Mouse (Mus musculus) heart, embryonic 11.5 days (tissue): ENCODE data around the gene 1500009C09Rik. TPM values are rescaled to one million over a fixed set of nuclear protein-coding genes. Genes with fewer than 3 reads are reported as not detected.

ENCODE experiments used
- ATAC-seq: fragments of 200-750 bp; cut with Nextera tagmentation; replicated peaks from 2 replicates; pipeline ENCODE4 v1.8.0; 2017; ENCODE audit warnings: moderate library complexity; ENCODE audit not compliant: insufficient number of reproducible peaks, low FRiP score, low TSS enrichment
- H3K27ac ChIP-seq: fragments of 300-500 bp; sonication (generic); 2 replicates; pipeline ENCODE4 v1.5.1; 2014; ENCODE audit warnings: mild to moderate bottlenecking, low read depth, low read length
- H3K27me3 ChIP-seq: fragments of 300-500 bp; sonication (generic); 2 replicates; pipeline ENCODE4 v1.6.1; 2014; ENCODE audit warnings: mild to moderate bottlenecking, low read length, mixed read lengths; ENCODE audit not compliant: control insufficient read depth, insufficient read depth
- H3K36me3 ChIP-seq: fragments of 300-500 bp; sonication (generic); 2 replicates; pipeline ENCODE4 v1.6.1; 2014; ENCODE audit warnings: mild to moderate bottlenecking, low read length, moderate library complexity, mixed read lengths; ENCODE audit not compliant: control insufficient read depth, insufficient read depth
- H3K4me1 ChIP-seq: fragments of 300-500 bp; sonication (generic); 2 replicates; pipeline ENCODE4 v1.6.1; 2014; ENCODE audit warnings: low read length; ENCODE audit not compliant: control insufficient read depth, insufficient read depth
- H3K4me2 ChIP-seq: fragments of 300-500 bp; sonication (generic); 2 replicates; pipeline ENCODE4 v1.6.1; 2014; ENCODE audit warnings: mild to moderate bottlenecking, moderate library complexity
- H3K4me3 ChIP-seq: fragments of 300-500 bp; sonication (generic); 2 replicates; pipeline ENCODE4 v1.5.1; 2014; ENCODE audit warnings: low read depth, low read length
- H3K9ac ChIP-seq: fragments of 300-500 bp; sonication (generic); 2 replicates; pipeline ENCODE4 v1.6.1; 2014; ENCODE audit warnings: mild to moderate bottlenecking, low read depth, low read length, moderate library complexity
- H3K9me3 ChIP-seq: fragments of 300-500 bp; sonication (generic); replicated peaks from 2 replicates; pipeline ENCODE4 v1.6.1; 2016; ENCODE audit warnings: low read length; ENCODE audit not compliant: control insufficient read depth
- WGBS: fragments of 180-500 bp; shearing (Covaris S2); extraction: QIAGEN DNeasy Blood & Tissue Kit; methylation state at CpG from one replicate; pipeline ENCODE4 v1.1.7; 2014; ENCODE audit not compliant: insufficient replicate concordance; 5-methylcytosine and 5-hydroxymethylcytosine counted together
- polyA plus RNA-seq: library from polyadenylated mRNA; unstranded; fragments of >200 nt; fragmentation: Nextera tagmentation; extraction: Ambion mirVana; gene quantifications from 2 replicates; pipeline ENCODE4 v1.2.1, GENCODE M21; 2014

Gene 1500009C09Rik
- polyA plus RNA-seq, 1 experiment from 2014 or later, result not detected

DNA sequence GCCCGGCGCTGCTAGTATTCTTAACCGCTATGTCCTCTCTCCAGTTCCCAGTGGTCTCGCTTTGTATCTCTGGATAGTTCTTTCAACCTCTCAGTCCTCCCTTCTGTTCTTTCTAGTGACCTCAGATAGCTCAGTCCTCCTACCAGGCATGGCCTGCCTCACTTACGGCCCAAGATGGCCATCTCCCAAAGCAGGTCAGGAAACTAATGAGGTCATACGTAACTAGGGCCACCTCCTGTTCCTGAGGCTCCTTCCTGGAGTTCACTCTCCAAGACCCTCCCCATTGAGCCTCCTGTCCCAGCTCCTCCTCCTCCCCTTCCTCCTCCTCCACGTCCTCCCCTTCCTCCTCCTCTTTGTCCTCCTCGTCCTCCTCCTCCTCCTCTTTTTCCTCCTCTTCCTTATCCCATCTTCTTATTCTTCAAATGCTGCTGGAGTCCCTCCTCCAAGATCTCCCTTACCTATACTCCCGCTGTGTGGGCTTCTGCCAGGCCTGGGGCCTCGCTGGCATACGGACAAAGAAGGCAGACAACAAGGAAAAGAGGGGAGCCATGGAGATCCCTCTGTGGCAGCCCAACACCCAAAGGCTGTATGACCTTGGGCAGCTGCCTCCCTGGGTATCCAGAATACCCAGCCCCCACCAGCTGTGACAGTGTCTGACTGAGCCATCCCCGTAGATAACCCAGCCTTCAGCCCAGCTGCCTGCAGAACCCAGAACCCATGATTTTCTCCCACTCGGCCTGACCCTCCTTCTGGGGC, 42.7 kb upstream of the 1500009C09Rik start:
- Histone ChIP-seq H3K36me3 (peaks cover 4% of the 10 kb centered on the region; the same call in 1 of the 2 replicates), H3K9ac (no peak overlapping the region), H3K4me2 (no peak overlapping the region), H3K27ac (no peak overlapping the region), H3K9me3 (no peaks in the 10 kb centered on the region), H3K27me3 (peaks cover 97% of the 10 kb centered on the region), H3K4me3 (no peak overlapping the region), H3K4me1 (peaks cover 21% of the 10 kb centered on the region)
- 75% methylated on average over 13 of the region's 13 CpGs for WGBS
- ATAC-seq, result no peak

DNA sequence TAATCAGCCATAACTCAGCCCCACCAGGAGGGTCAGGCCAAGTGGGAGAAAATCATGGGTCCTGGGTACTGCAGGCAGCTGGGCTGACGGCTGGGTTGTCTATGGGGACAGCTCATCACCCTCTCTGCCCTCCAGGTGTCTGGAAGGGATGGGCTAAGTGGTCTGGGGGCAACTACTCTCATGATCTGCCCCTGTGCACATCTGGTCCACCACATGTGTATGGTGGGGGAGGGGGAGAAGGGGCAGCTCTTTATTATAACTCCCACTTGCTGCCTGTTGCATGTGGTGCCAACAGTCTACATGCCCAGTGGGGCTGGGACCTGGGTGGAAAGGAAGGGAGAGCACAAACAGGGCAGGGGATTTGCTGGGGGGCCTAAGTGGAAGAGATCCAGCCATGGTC, 41.4 kb upstream of the 1500009C09Rik start:
- no peak for ATAC-seq
- H3K4me1 ChIP-seq, result peaks cover 21% of the 10 kb centered on the region
- no peak overlapping the region for H3K9ac ChIP-seq
- 38% methylated on average over 1 of the region's 1 CpGs for WGBS
- peaks cover 97% of the 10 kb centered on the region for H3K27me3 ChIP-seq
- no peaks in the 10 kb centered on the region for H3K9me3 ChIP-seq
- H3K4me3 ChIP-seq, result no peak overlapping the region
- no peaks in the 10 kb centered on the region for H3K36me3 ChIP-seq
- no peak overlapping the region for H3K27ac ChIP-seq
- H3K4me2 ChIP-seq, result no peak overlapping the region

DNA sequence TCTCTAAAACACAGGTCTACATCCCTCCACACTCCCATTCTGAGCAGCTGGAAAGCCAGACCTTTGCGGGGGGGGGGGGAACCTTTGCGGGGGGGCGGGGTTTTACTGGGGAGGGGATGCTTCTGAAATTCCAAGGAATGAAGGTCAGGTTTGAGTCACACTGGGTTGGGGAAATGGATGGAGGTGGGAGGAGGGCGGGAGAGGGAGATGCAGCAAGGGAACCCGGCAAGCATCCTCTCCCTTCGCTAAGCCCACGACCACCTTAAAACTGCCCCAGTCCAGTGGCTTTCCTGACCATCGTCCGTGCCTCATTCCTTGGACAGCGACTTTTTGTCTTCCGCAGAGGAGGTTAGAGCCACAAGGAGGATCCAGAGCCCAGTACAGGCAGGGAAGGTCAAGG, 40.9 kb upstream of the 1500009C09Rik start:
- no peak for ATAC-seq
- WGBS, result 3% methylated on average over 11 of the region's 11 CpGs
- no peak overlapping the region for H3K4me2 ChIP-seq
- no peaks in the 10 kb centered on the region for H3K36me3 ChIP-seq
- no peak overlapping the region for H3K27ac ChIP-seq
- H3K4me1 ChIP-seq, result peaks cover 24% of the 10 kb centered on the region
- H3K9me3 ChIP-seq, result no peaks in the 10 kb centered on the region
- H3K4me3 ChIP-seq, result peak overlapping the region; percentile 52; the same call in 1 of the 2 replicates
- H3K27me3 ChIP-seq, result peaks cover 97% of the 10 kb centered on the region
- no peak overlapping the region for H3K9ac ChIP-seq

DNA sequence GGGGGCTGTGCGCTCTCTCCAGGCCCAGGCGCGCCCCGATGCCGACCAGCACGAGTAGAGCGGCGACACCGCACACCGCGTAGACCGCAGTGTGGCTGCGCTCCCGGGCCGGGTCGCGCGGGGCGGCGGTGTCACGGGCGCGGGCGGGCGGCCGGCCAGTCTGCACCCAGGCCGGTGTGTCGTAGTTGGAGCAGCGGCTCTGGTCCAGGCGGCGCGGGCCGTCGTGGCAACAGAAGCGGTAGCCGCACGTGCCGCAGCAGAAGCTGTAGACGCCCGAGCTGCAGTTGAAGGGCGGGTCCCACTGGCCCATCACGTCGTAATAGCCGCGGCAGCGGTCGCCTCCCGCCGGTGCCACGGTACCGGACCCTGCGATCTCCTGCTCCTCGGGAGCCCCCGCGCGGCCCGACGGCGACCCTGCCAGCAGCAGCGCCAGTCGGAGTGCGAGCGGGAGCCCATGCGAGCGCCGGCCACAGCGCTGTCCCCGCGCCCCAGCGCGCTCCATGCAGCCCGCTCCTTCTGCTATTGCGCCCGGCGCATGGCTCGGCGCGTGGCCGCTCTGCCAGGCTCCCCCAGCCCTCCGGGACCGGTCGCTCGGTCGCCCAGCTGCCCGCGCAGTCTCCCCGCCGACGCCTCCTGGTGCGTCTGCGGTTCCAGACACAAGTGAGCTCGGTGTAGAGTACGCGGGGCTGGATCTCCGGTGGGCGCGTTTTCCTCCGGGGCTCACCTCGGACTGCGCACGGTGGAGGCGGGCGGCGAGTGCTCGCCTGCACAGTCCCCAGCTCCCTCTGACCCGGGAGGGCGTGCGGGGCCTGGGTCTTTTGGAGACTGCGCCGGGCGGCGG, 40.1 kb upstream of the 1500009C09Rik start:
- Histone ChIP-seq H3K9me3 (no peaks in the 10 kb centered on the region), H3K4me3 (peak overlapping the region; percentile 52), H3K36me3 (no peaks in the 10 kb centered on the region), H3K4me2 (peak overlapping the region; percentile 85), H3K27me3 (peaks cover 97% of the 10 kb centered on the region), H3K4me1 (peaks cover 22% of the 10 kb centered on the region), H3K9ac (peak overlapping the region; percentile 28; the same call in 1 of the 2 replicates), H3K27ac (no peak overlapping the region)
- under 1% methylated on average over 98 of the region's 112 CpGs for WGBS
- ATAC-seq, result no peak

DNA sequence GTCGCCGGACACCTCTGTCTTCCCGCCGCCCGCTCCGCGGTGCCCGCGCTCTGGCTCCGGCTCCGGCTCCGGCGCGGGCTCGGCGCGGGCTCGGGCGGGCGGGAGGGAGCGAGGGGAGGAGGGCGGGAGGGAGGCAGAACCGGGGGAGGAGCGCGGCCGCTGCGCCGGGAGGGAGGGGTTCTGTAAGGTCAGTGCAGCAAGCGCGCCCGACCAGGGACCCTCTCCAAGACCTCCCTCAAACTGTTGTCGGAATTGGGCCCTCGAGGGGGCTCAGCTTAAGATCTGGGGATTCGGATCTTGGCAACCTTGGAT, 39.5 kb upstream of the 1500009C09Rik start, which contains the start of gene Shisa8:
Gene Shisa8 (minus strand): TSS at position 64 of the 312 bp plus-strand sequence.
- H3K9ac ChIP-seq, result peak within 1 kb of the TSS; percentile 28; the same call in 1 of the 2 replicates
- ATAC-seq, result no peak
- H3K9me3 ChIP-seq, result no peaks in the 10 kb centered on the region
- peak within 1 kb of the TSS; percentile 85 for H3K4me2 ChIP-seq
- H3K4me1 ChIP-seq, result peaks cover 20% of the 10 kb centered on the region
- WGBS, result 0% methylated on average over 6 of the region's 34 CpGs
- H3K27ac ChIP-seq, result no peak within 1 kb of the TSS
- H3K36me3 ChIP-seq, result no peaks in the 10 kb centered on the region
- H3K4me3 ChIP-seq, result peak within 1 kb of the TSS; percentile 52
- peaks cover 94% of the 10 kb centered on the region for H3K27me3 ChIP-seq

DNA sequence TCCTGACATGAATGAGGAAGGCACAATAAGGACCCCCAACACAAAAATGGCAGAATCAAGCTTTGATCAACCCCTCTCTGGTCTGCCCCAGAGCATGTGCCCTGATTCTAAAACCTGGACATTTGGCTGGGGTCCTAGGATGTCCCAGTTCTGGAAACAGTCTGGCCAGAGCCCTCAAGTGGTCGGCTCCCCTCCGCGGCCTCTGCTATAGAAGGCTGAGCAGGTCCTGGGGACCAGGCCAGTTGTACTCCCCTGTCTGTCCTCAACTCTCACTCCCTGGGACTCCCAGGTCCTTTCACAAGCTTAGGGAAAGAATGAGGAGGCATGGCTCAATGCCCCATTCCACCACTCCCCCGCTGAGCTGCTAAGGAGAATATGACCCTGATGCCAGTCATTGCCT, 39.0 kb upstream of the 1500009C09Rik start:
- peaks cover 20% of the 10 kb centered on the region for H3K4me1 ChIP-seq
- H3K27ac ChIP-seq, result no peak overlapping the region
- 17% methylated on average over 4 of the region's 4 CpGs for WGBS
- no peak for ATAC-seq
- no peak overlapping the region for H3K4me2 ChIP-seq
- H3K4me3 ChIP-seq, result no peak overlapping the region
- no peak overlapping the region for H3K9ac ChIP-seq
- peaks cover 94% of the 10 kb centered on the region for H3K27me3 ChIP-seq
- no peaks in the 10 kb centered on the region for H3K9me3 ChIP-seq
- no peaks in the 10 kb centered on the region for H3K36me3 ChIP-seq

DNA sequence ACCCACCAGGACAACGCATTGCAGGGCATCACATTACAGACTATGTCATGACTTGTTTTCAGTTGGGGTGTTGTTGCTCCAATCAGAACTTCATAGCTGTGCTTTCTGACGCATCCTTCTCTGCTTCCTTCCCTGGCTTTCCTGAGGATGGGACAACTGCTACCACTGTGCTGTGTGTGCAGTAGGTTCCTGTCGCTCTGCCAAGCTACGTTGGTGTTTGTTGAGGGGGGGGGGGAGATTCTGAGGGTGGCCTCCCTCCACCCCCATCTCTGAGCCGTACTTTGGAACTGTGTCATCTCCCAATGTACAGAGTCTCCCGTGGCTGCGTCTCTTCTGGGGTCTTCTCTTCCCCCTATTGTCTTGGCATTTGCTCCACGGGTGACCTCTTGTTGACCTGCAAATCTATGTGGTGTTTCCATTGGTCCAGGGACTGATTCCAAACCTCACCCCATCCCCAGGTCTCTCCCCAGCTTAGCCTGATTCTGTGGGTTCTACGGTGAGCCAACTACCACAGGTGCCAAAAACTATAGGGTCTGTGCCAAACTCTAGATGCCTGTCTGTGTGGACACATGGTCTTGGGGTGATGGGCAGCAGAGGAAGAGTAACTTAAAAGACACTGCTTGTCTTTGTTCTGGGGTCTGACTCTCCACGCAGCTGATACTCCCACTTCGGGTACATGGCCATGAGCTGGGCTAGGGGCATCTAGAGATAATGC, 36.7 kb upstream of the 1500009C09Rik start:
- Histone ChIP-seq H3K4me3 (no peak overlapping the region), H3K4me2 (no peak overlapping the region), H3K9me3 (no peaks in the 10 kb centered on the region), H3K4me1 (peaks cover 20% of the 10 kb centered on the region), H3K27ac (no peak overlapping the region), H3K27me3 (peaks cover 83% of the 10 kb centered on the region), H3K36me3 (no peaks in the 10 kb centered on the region), H3K9ac (no peak overlapping the region)
- 33% methylated on average over 11 of the region's 11 CpGs for WGBS
- no peak for ATAC-seq

DNA sequence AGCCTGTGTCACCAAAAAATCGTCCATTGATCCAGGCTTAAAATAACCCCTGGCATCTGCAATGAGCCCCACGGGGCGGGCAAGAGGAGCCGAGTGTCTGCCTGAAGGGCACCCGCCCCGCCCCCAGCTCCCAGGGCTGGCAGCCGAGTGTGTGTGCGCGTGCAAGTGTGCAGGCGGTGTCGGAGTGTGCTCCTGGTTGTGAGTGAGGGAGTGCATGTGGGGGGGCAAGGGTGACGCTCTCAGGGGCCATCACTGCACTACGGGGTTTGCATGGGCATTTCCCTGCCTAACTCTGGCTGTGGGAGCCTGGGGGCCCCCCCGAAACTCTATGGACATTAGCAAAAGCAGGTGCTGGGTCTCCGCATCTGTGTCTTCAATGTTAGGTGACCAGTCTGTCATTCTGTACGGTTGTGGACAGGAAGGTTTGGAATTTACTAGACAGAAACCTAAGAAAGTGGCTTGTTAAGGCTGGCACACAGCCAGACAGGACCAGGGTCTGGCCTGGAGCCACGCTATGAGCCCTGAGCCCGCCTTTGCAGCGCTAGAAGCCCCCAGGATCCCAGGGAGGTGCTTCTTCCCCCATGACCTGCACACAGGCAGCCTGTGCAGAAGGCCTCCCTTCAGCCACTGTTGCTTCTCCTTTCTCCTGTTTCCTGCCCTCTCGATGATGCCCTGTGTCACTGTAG, 35.9 kb upstream of the 1500009C09Rik start:
- no peak for ATAC-seq
- Histone ChIP-seq H3K9ac (no peak overlapping the region), H3K27me3 (peaks cover 76% of the 10 kb centered on the region), H3K9me3 (no peaks in the 10 kb centered on the region), H3K4me3 (no peak overlapping the region), H3K36me3 (no peaks in the 10 kb centered on the region), H3K4me1 (peaks cover 20% of the 10 kb centered on the region), H3K27ac (no peak overlapping the region), H3K4me2 (no peak overlapping the region)
- 49% methylated on average over 20 of the region's 20 CpGs for WGBS
